Mouse (Mus musculus) MEL (cell line): ENCODE results near the gene Cds2. TPM values are rescaled to one million over a fixed set of nuclear protein-coding genes. Genes with fewer than 3 reads are reported as not detected.

Source experiments
- DNase-seq: peaks from one replicate; pipeline ENCODE4 v3.0.0; 2011; ENCODE audit warnings: low read depth, low spot score
- H3K27ac ChIP-seq: 2 replicates; pipeline ENCODE4 v1.5.1; 2012; ENCODE audit warnings: low read depth, mild to moderate bottlenecking, control low read depth, low read length, moderate library complexity; ENCODE audit not compliant: control insufficient read depth
- H3K27me3 ChIP-seq, 2 experiments: fragments of 150-350 bp in 1 of 2; sonication (generic) in 1 of 2; 2 replicates each; pipeline ENCODE4 v1.6.1; 2012; ENCODE audit warnings: low read length in 2 of 2, mild to moderate bottlenecking in 2 of 2, improper control_type of control experiment in 1 of 2, moderate library complexity in 1 of 2; ENCODE audit not compliant: insufficient read depth in 2 of 2, control insufficient read depth in 1 of 2
- H3K36me3 ChIP-seq, 2 experiments: 2 replicates each; pipeline ENCODE4 v1.6.1; 2012 to 2014; ENCODE audit warnings: low read length in 2 of 2, improper control_type of control experiment in 1 of 2, inconsistent platforms in 1 of 2, mild to moderate bottlenecking in 1 of 2; ENCODE audit not compliant: insufficient read depth in 2 of 2, control insufficient read depth in 1 of 2
- H3K4me1 ChIP-seq, 2 experiments: fragments of 150-350 bp in 1 of 2; sonication (generic) in 1 of 2; 2 replicates each; pipeline ENCODE4 v1.6.1; 2012; ENCODE audit warnings: low read length in 2 of 2, improper control_type of control experiment in 1 of 2, mild to moderate bottlenecking in 1 of 2; ENCODE audit not compliant: insufficient read depth in 2 of 2, control insufficient read depth in 1 of 2
- H3K4me3 ChIP-seq, 2 experiments: fragments of 150-350 bp in 1 of 2; sonication (generic) in 1 of 2; 2 replicates each; pipeline ENCODE4 v1.5.1; 2012; ENCODE audit warnings: low read depth in 2 of 2, low read length in 2 of 2, mild to moderate bottlenecking in 2 of 2, moderate library complexity in 2 of 2, control low read depth in 1 of 2, improper control_type of control experiment in 1 of 2; ENCODE audit not compliant: control insufficient read depth in 1 of 2, insufficient read depth in 1 of 2
- H3K79me2 ChIP-seq: 2 replicates; pipeline ENCODE4 v1.6.1; 2012; ENCODE audit warnings: mild to moderate bottlenecking, low read length, moderate library complexity; ENCODE audit not compliant: control insufficient read depth, poor library complexity, insufficient read depth
- H3K9ac ChIP-seq: 2 replicates; pipeline ENCODE4 v1.6.1; 2012; ENCODE audit warnings: low read depth, mild to moderate bottlenecking, control low read depth, low read length, moderate library complexity; ENCODE audit not compliant: control insufficient read depth, poor library complexity, severe bottlenecking
- H3K9me3 ChIP-seq: fragments of 150-350 bp; sonication (generic); replicated peaks from 2 replicates; pipeline ENCODE4 v1.6.1; 2012; ENCODE audit warnings: mild to moderate bottlenecking, low read length, improper control_type of control experiment, moderate library complexity; ENCODE audit not compliant: insufficient read depth
- CHD1 ChIP-seq: IDR thresholded peaks from 2 replicates; pipeline ENCODE4 v1.6.1; 2012; ENCODE audit warnings: low read depth, mild to moderate bottlenecking, inconsistent platforms, low read length, improper control_type of control experiment
- CTCF ChIP-seq, 3 experiments: IDR thresholded peaks in 2 of 3; conservative IDR thresholded peaks in 1 of 3; 2 replicates each; pipeline ENCODE4 v1.5.1; 2011 to 2012; ENCODE audit warnings: low read length in 3 of 3, low read depth in 2 of 3, mild to moderate bottlenecking in 2 of 3, improper control_type of control experiment in 1 of 3, inconsistent platforms in 1 of 3, mixed read lengths in 1 of 3, moderate library complexity in 1 of 3; ENCODE audit not compliant: control insufficient read depth in 1 of 3, insufficient read depth in 1 of 3, poor library complexity in 1 of 3, severe bottlenecking in 1 of 3
- E2F4 ChIP-seq: IDR thresholded peaks from 2 replicates; pipeline ENCODE4 v1.6.1; 2011; ENCODE audit warnings: low read depth, low read length, improper control_type of control experiment, borderline replicate concordance
- GATA1 ChIP-seq: IDR thresholded peaks from 2 replicates; pipeline ENCODE4 v1.6.1; 2011; ENCODE audit warnings: low read depth, low read length, improper control_type of control experiment
- HCFC1 ChIP-seq: IDR thresholded peaks from 2 replicates; pipeline ENCODE4 v1.6.1; 2012; ENCODE audit warnings: low read depth, mild to moderate bottlenecking, inconsistent platforms, low read length, improper control_type of control experiment, moderate library complexity
- JUND ChIP-seq: IDR thresholded peaks from 2 replicates; pipeline ENCODE4 v1.6.1; 2011; ENCODE audit warnings: low read depth, mild to moderate bottlenecking, improper control_type of control experiment, low read length
- MEF2A ChIP-seq: IDR thresholded peaks from 2 replicates; pipeline ENCODE4 v1.6.1; 2014; ENCODE audit warnings: low read depth, mild to moderate bottlenecking, inconsistent platforms, low read length, improper control_type of control experiment; ENCODE audit not compliant: poor library complexity, insufficient replicate concordance, severe bottlenecking; ENCODE audit errors: extremely low read depth
- MYC ChIP-seq: IDR thresholded peaks from 2 replicates; pipeline ENCODE4 v1.6.1; 2011; ENCODE audit warnings: low read depth, mild to moderate bottlenecking, low read length, improper control_type of control experiment, moderate library complexity
- RCOR1 ChIP-seq: IDR thresholded peaks from 2 replicates; pipeline ENCODE4 v1.6.1; 2012; ENCODE audit warnings: low read depth, mild to moderate bottlenecking, inconsistent platforms, low read length, improper control_type of control experiment
- SIN3A ChIP-seq: IDR thresholded peaks from 2 replicates; pipeline ENCODE4 v1.6.1; 2012; ENCODE audit warnings: low read length, improper control_type of control experiment, inconsistent platforms
- SMC3 ChIP-seq: IDR thresholded peaks from 2 replicates; pipeline ENCODE4 v1.6.1; 2011; ENCODE audit warnings: low read depth, low read length, improper control_type of control experiment
- UBTF ChIP-seq: IDR thresholded peaks from 2 replicates; pipeline ENCODE4 v1.6.1; 2012; ENCODE audit warnings: low read depth, mild to moderate bottlenecking, inconsistent platforms, low read length, improper control_type of control experiment, moderate library complexity, borderline replicate concordance; ENCODE audit not compliant: insufficient read depth
- USF2 ChIP-seq, 2 experiments: IDR thresholded peaks; 2 replicates each; pipeline ENCODE4 v1.6.1; 2011 to 2012; ENCODE audit warnings: improper control_type of control experiment in 2 of 2, low read length in 2 of 2, borderline replicate concordance in 1 of 2, inconsistent platforms in 1 of 2, low read depth in 1 of 2, mild to moderate bottlenecking in 1 of 2; ENCODE audit not compliant: insufficient read depth in 1 of 2
- ZMIZ1 ChIP-seq: IDR thresholded peaks from 2 replicates; pipeline ENCODE4 v1.6.1; 2012; ENCODE audit warnings: low read depth, mild to moderate bottlenecking, inconsistent platforms, low read length, improper control_type of control experiment, moderate library complexity
- polyA plus RNA-seq, 2 experiments: library from polyadenylated mRNA; stranded (reverse) in 1 of 2; unstranded in 1 of 2; fragments of >175 nt in 1 of 2; fragments of >200 nt in 1 of 2; gene quantifications; 2 replicates each; pipeline versions ENCODE4 v1.2.1 to v1.2.4; 2012; ENCODE audit warnings: low replicate concordance in 2 of 2, low read depth in 1 of 2; ENCODE audit not compliant: insufficient read length in 2 of 2, insufficient read depth in 1 of 2, missing spikeins in 1 of 2
- total RNA-seq: library from RNA; depleted of rRNA; stranded (reverse); fragments of 300-350 nt; gene quantifications from 2 replicates; pipeline ENCODE4 v1.2.3, GENCODE M21; 2012

The Cds2 gene
- total and polyA plus RNA-seq, 3 experiments: 8.8 to 28.5 TPM; not detected in 1

GRCm38 (mm10) chr2:132232413-132232945 lies 30.5 kb upstream of the Cds2 start:
- no peak overlapping the region for H3K4me3 ChIP-seq
- no peak for DNase-seq
- no peak overlapping the region for H3K9ac ChIP-seq
- H3K9me3 ChIP-seq: no peaks in the 10 kb centered on the region
- no peaks in the 10 kb centered on the region for H3K36me3 ChIP-seq
- no peaks in the 10 kb centered on the region for H3K27me3 ChIP-seq
- no peak for TF ChIP-seq SMC3
- peak; percentile 51; the same call in 1 of the 2 replicates for TF ChIP-seq RCOR1
- TF ChIP-seq, all 39 proteins: peak for 1
- Histone ChIP-seq H3K4me1 (no peaks in the 10 kb centered on the region), H3K27ac (no peak overlapping the region), H3K79me2 (no peaks in the 10 kb centered on the region)

- H3K36me3 ChIP-seq: no peaks in the 10 kb centered on the region
- no peaks in the 10 kb centered on the region for H3K27me3 ChIP-seq
- H3K9me3 ChIP-seq: no peaks in the 10 kb centered on the region
- no peak overlapping the region for H3K9ac ChIP-seq
- no peak overlapping the region for H3K4me3 ChIP-seq
- H3K4me1 ChIP-seq: no peaks in the 10 kb centered on the region
- H3K27ac ChIP-seq: no peak overlapping the region
- no peaks in the 10 kb centered on the region for H3K79me2 ChIP-seq
- TF ChIP-seq UBTF (no peak), CHD1 (no peak), JUND (no peak), GATA1 (no peak), HCFC1 (no peak), CTCF (IDR thresholded peaks at IDR 0.05 in 2 of 3, conservative IDR thresholded peaks at IDR 0.05 in 1 of 3; ENCODE audit: control insufficient read depth in 1 of 3, insufficient read depth in 1 of 3, low read depth in 2 of 3, low read length in 3 of 3, poor library complexity in 1 of 3, severe bottlenecking in 1 of 3) (no peak), USF2 (IDR thresholded peaks at IDR 0.05; ENCODE audit: borderline replicate concordance in 1 of 2, insufficient read depth in 1 of 2, low read depth in 1 of 2, low read length in 2 of 2) (no peak), MEF2A (no peak), ZMIZ1 (no peak), MYC (no peak), E2F4 (no peak), SIN3A (no peak)
- no peak for DNase-seq
Observed at GRCm38 (mm10) chr2:132233985-132234765, 28.8 kb upstream of the Cds2 start.
